ENCODE assay signal across 23 mouse cellular contexts in genomic region chr12:83741722-83742121, GRCm38 (mm10). TPM values are rescaled to one million over a fixed set of nuclear protein-coding genes. Genes with fewer than 3 reads are reported as not detected.
DNase-seq lines count a peak whose midpoint lies in the region; ATAC-seq and TF ChIP-seq lines count a peak whose summit lies in the region.
"Had no signal": no experiment of that assay in that cellular context is flagged by ENCODE, and none has a peak within 500 bp of the region (broad histone marks: within the 10 kb centered on the region; RNA-seq: fewer than 3 reads in every experiment).

No protein-coding gene starts in this region.

- H3ac ChIP-seq in C2C12 (ENCODE audit: control insufficient read depth, insufficient read length, low read depth) (no peak overlapping the region), myocyte (ENCODE audit: control insufficient read depth, insufficient read length) (no peak overlapping the region)

- 32% methylated on average over 5 of the region's 5 CpGs for WGBS in kidney, embryonic 14.5 days
- 29% methylated on average over 5 of the region's 5 CpGs for WGBS in kidney, embryonic 16.5 days

- DNase-seq in kidney, postnatal 36 days, result no peak
- no peak for DNase-seq in kidney, postnatal 25 days
- no peak for DNase-seq in right cerebral cortex, adult 18-20 months
- DNase-seq in right cerebral cortex, postnatal 14 days, result no peak
- DNase-seq: adrenal gland, adult 2 months; adrenal gland, adult 8-10 months; adrenal gland, postnatal 10 days; adrenal gland, postnatal 14 days; adrenal gland, postnatal 25 days; adrenal gland, postnatal 36 days; B cell, adult 2 months; cerebellum, adult 11 months; cerebellum, adult 11-12 months; cerebellum, adult 18-20 months had no signal

- no peak overlapping the region for H3K4me2 ChIP-seq in kidney, embryonic 14.5 days (replicated peaks; ENCODE audit: low read depth, low read length)
- H3K4me2 ChIP-seq in kidney, embryonic 16.5 days (replicated peaks; ENCODE audit: low read depth, low read length), result no peak overlapping the region
- H3K4me2 ChIP-seq in myocyte (ENCODE audit: low read depth), result peak overlapping the region; percentile 12

- no peak overlapping the region for H3K9ac ChIP-seq in kidney, embryonic 14.5 days (ENCODE audit: low read depth, low read length)
- no peak overlapping the region; the same call in 1 of the 2 replicates for H3K9ac ChIP-seq in kidney, embryonic 16.5 days (replicated peaks; ENCODE audit: low read length)

- no peaks in the 10 kb centered on the region for H3K27me3 ChIP-seq in kidney, embryonic 14.5 days (ENCODE audit: control insufficient read depth, insufficient read depth, low read length)
- H3K27me3 ChIP-seq in kidney, embryonic 16.5 days (ENCODE audit: insufficient read depth, low read length), result no peaks in the 10 kb centered on the region
- H3K27me3 ChIP-seq in C2C12 (ENCODE audit: control insufficient read depth, insufficient read depth, insufficient read length), result no peaks in the 10 kb centered on the region
- H3K27me3 ChIP-seq in myocyte (ENCODE audit: control insufficient read depth, insufficient read depth, insufficient read length), result no peaks in the 10 kb centered on the region
- H3K27me3 ChIP-seq: CH12.LX, Patski had no signal

- no peaks in the 10 kb centered on the region for H3K79me2 ChIP-seq in C2C12 (ENCODE audit: control insufficient read depth, insufficient read depth)
- H3K79me2 ChIP-seq in myocyte (ENCODE audit: control insufficient read depth, insufficient read depth), result no peaks in the 10 kb centered on the region

- TF ChIP-seq POLR2A in myocyte (IDR thresholded peaks at IDR 0.05; ENCODE audit: insufficient read length, low read depth), result no peak

- H3K36me3 ChIP-seq in kidney, embryonic 14.5 days (ENCODE audit: control insufficient read depth, insufficient read depth, low read length), result no peaks in the 10 kb centered on the region
- peaks cover 4% of the 10 kb centered on the region; the same call in 1 of the 2 replicates for H3K36me3 ChIP-seq in kidney, embryonic 16.5 days (ENCODE audit: insufficient read depth, low read length)
- H3K36me3 ChIP-seq in C2C12 (ENCODE audit: control insufficient read depth, insufficient read depth) (no peaks in the 10 kb centered on the region), myocyte (ENCODE audit: control insufficient read depth, insufficient read depth) (no peaks in the 10 kb centered on the region)

- no peak for TF ChIP-seq CTCF in C2C12 (IDR thresholded peaks at IDR 0.05; ENCODE audit: control insufficient read depth, insufficient read depth, insufficient read length)

- peak; percentile 43; the same call in 1 of the 2 replicates for ATAC-seq in kidney, embryonic 14.5 days (ENCODE audit: low FRiP score, low TSS enrichment)
- ATAC-seq in kidney, embryonic 16.5 days (ENCODE audit: low FRiP score, low TSS enrichment), result 0 out of 2 replicates have a peak, but pooled peaks have one; percentile 35
- ATAC-seq: activated CD4-positive, CD25-positive, alpha-beta regulatory T cell, adult 4 months; CD4-positive, CD25-positive, alpha-beta regulatory T cell, adult 4 months; Patski had no signal

- H3K4me3 ChIP-seq in kidney, embryonic 14.5 days (ENCODE audit: low read length), result no peak overlapping the region
- no peak overlapping the region for H3K4me3 ChIP-seq in kidney, embryonic 16.5 days (ENCODE audit: low read length)
- H3K4me3 ChIP-seq in C2C12 (ENCODE audit: insufficient read depth, poor library complexity, severe bottlenecking) (no peak overlapping the region), myocyte (no peak overlapping the region)

- H3K27ac ChIP-seq in kidney, embryonic 14.5 days (ENCODE audit: low read depth, low read length), result no peak overlapping the region
- H3K27ac ChIP-seq in kidney, embryonic 16.5 days (ENCODE audit: low read length), result no peak overlapping the region

- no peaks in the 10 kb centered on the region for H3K4me1 ChIP-seq in kidney, embryonic 14.5 days (ENCODE audit: control insufficient read depth, insufficient read depth, low read length)
- H3K4me1 ChIP-seq in kidney, embryonic 16.5 days (ENCODE audit: insufficient read depth, low read length), result 0 out of 2 replicates have a peak, but pooled peaks cover 5% of the 10 kb centered on the region

- no peaks in the 10 kb centered on the region for H3K9me3 ChIP-seq in kidney, embryonic 14.5 days (ENCODE audit: control insufficient read depth, low read length)
- peaks cover 7% of the 10 kb centered on the region; the same call in 1 of the 2 replicates for H3K9me3 ChIP-seq in kidney, embryonic 16.5 days (ENCODE audit: low read length)
- H3K9me3 ChIP-seq: G1E had no signal

- H3K79me3 ChIP-seq in C2C12 (ENCODE audit: low read depth), result no peaks in the 10 kb centered on the region

TF ChIP-seq in C2C12, 6 proteins besides CTCF, POLR2A, EP300 and RAD21:
- TF ChIP-seq CEBPB (IDR thresholded peaks at IDR 0.05; ENCODE audit: low read depth) (no peak), MYOD1 (IDR thresholded peaks at IDR 0.05; ENCODE audit: control insufficient read depth, insufficient read length, low read depth) (no peak), FOSL1 (IDR thresholded peaks at IDR 0.05; ENCODE audit: insufficient read depth, low read length, poor library complexity, severe bottlenecking) (no peak), MAX (IDR thresholded peaks at IDR 0.05) (no peak), MYOG (IDR thresholded peaks at IDR 0.05; ENCODE audit: control insufficient read depth, extremely low read depth, insufficient read length) (no peak), USF1 (IDR thresholded peaks at IDR 0.05; ENCODE audit: low read depth) (peak; percentile 66)

TF ChIP-seq in myocyte, 11 proteins besides CTCF, POLR2A, EP300 and RAD21:
- TF ChIP-seq TCF3 (IDR thresholded peaks at IDR 0.05; ENCODE audit: insufficient read length, low read depth) (no peak), USF1 (IDR thresholded peaks at IDR 0.05; ENCODE audit: low read depth) (peak; percentile 71)

RNA-seq across cellular contexts. Expression of gene Papln, which starts 21.7 kb away (rescaled TPM):
- 0.31 and 0.53 TPM in 2 replicates for polyA plus RNA-seq in kidney, embryonic 14.5 days (2014; fragmentation: Nextera tagmentation; extraction: Ambion mirVana)
- 2.7 and 3.0 TPM in 2 replicates for polyA plus RNA-seq in kidney, embryonic 16.5 days (2015; fragmentation: Nextera tagmentation; extraction: Ambion mirVana)
- polyA plus RNA-seq in C2C12 (2012; fragmentation: generic; extraction: Trizol) (not detected), myocyte (2012; fragmentation: generic; extraction: Trizol) (0.04 TPM)
- polyA plus RNA-seq: activated CD4-positive, CD25-positive, alpha-beta regulatory T cell, adult 4 months; CD4-positive, CD25-positive, alpha-beta regulatory T cell, adult 4 months had no signal

RNA-seq across cellular contexts. Expression of gene Psen1, which starts 53.8 kb away (rescaled TPM):
- 43.2 and 72.9 TPM in 2 replicates for polyA plus RNA-seq in kidney, embryonic 14.5 days (2014; fragmentation: Nextera tagmentation; extraction: Ambion mirVana)
- polyA plus RNA-seq in kidney, embryonic 16.5 days (2015; fragmentation: Nextera tagmentation; extraction: Ambion mirVana), result 70.0 and 72.7 TPM in 2 replicates
- polyA plus RNA-seq in C2C12 (2012; fragmentation: generic; extraction: Trizol) (36.6 TPM), myocyte (2012; fragmentation: generic; extraction: Trizol) (53.7 TPM)
